Mouse (Mus musculus): ENCODE measurements around the gene Gli1. TPM values are rescaled to one million over a fixed set of nuclear protein-coding genes. Genes with fewer than 3 reads are reported as not detected.

Gli1 gene
- polyA plus RNA-seq, 1 experiment = 15.2 TPM

Other genes with a start within 250 kb of the Gli1 start
- gene Os9, start 220.8 kb downstream of the Gli1 start, polyA plus RNA-seq (2012; rRNA removed) = 109 and 143 TPM in 2 replicates
- 60.5 and 112 TPM in 2 replicates for gene B4galnt1, start 176.7 kb downstream of the Gli1 start, polyA plus RNA-seq (2012; rRNA removed)
- gene Slc26a10, start 161.3 kb downstream of the Gli1 start, polyA plus RNA-seq (2012; rRNA removed) = 1.0 and 1.2 TPM in 2 replicates
- gene Arhgef25, start 151.9 kb downstream of the Gli1 start, polyA plus RNA-seq (2012; rRNA removed) = 25.7 and 29.6 TPM in 2 replicates
- 91.3 and 116 TPM in 2 replicates for gene Dtx3, start 146.2 kb downstream of the Gli1 start, polyA plus RNA-seq (2012; rRNA removed)
- 76.9 and 93.8 TPM in 2 replicates for gene Pip4k2c, start 130.4 kb downstream of the Gli1 start, polyA plus RNA-seq (2012; rRNA removed)
- gene Kif5a, start 78.6 kb downstream of the Gli1 start, polyA plus RNA-seq (2012; rRNA removed) = 2.4 and 6.4 TPM in 2 replicates
- 228 and 280 TPM in 2 replicates for gene Dctn2, start 75.6 kb downstream of the Gli1 start, polyA plus RNA-seq (2012; rRNA removed)
- 21.8 and 32.7 TPM in 2 replicates for gene Mbd6, start 53.0 kb downstream of the Gli1 start, polyA plus RNA-seq (2012; rRNA removed)
- gene Mars, start 30.2 kb downstream of the Gli1 start, polyA plus RNA-seq (2012; rRNA removed) = 55.2 and 64.5 TPM in 2 replicates
- 9.3 and 9.7 TPM in 2 replicates for gene Arhgap9, start 20.0 kb downstream of the Gli1 start, polyA plus RNA-seq (2012; rRNA removed)
- 0.01 and 0.03 TPM in 2 replicates for gene Inhbe, start 12.4 kb upstream of the Gli1 start, polyA plus RNA-seq (2012; rRNA removed)
- 0.06 TPM in 1 of 2 replicates, not detected in the other for gene Inhbc, start 28.5 kb upstream of the Gli1 start, polyA plus RNA-seq (2012; rRNA removed)
- 51.4 and 79.1 TPM in 2 replicates for gene R3hdm2, start 38.4 kb upstream of the Gli1 start, polyA plus RNA-seq (2012; rRNA removed)
- 1.1 and 2.1 TPM in 2 replicates for gene Stac3, start 159.7 kb upstream of the Gli1 start, polyA plus RNA-seq (2012; rRNA removed)
- gene Ndufa4l2, start 173.0 kb upstream of the Gli1 start, polyA plus RNA-seq (2012; rRNA removed) = 25.5 and 29.3 TPM in 2 replicates
- 103 and 134 TPM in 2 replicates for gene Shmt2, start 180.5 kb upstream of the Gli1 start, polyA plus RNA-seq (2012; rRNA removed)
- 11.6 and 26.9 TPM in 2 replicates for gene Nxph4, start 192.6 kb upstream of the Gli1 start, polyA plus RNA-seq (2012; rRNA removed)

Data from gonadal fat pad, adult 2 months (tissue).